Mouse (Mus musculus): ENCODE data around the gene Scn2a. TPM values are rescaled to one million over a fixed set of nuclear protein-coding genes. Genes with fewer than 3 reads are reported as not detected.

Gene Scn2a
- total and polyA plus RNA-seq, 3 experiments: 0.59 to 4.8 (median 2.3) TPM

- Histone ChIP-seq H3K4me2 (ENCODE audit: insufficient read depth, low read depth, poor library complexity, severe bottlenecking) (no peak overlapping the region), H3K9me3 (replicated peaks; ENCODE audit: low read length) (no peaks in the 10 kb centered on the region), H3K9ac (ENCODE audit: insufficient read depth, low read depth) (no peak overlapping the region), H3K79me2 (replicated peaks; ENCODE audit: control insufficient read depth, extremely low read depth, insufficient read depth, poor library complexity, severe bottlenecking) (no peaks in the 10 kb centered on the region), H3K36me3 (replicated peaks in 1 of 2; ENCODE audit: control insufficient read depth in 1 of 2, insufficient read depth in 1 of 2, low read length in 1 of 2) (no peaks in the 10 kb centered on the region), H3K27me3 (replicated peaks) (no peaks in the 10 kb centered on the region), H3K27ac (ENCODE audit: insufficient read depth, low read depth) (no peak overlapping the region), H3K4me3 (replicated peaks in 1 of 3; ENCODE audit: low read depth in 2 of 3, low read length in 2 of 3, poor library complexity in 1 of 3) (no peak overlapping the region), H3K4me1 (ENCODE audit: control insufficient read depth in 1 of 2, insufficient read depth in 2 of 2) (no peaks in the 10 kb centered on the region)
- in situ Hi-C loops (cut with MboI; ENCODE audit: low pct_ligation_motif_present, low pct_unique_long_range_greater_than_20kb, low sequenced_read_pairs) (no loop called here), dilution Hi-C loops (cut with MboI; ENCODE audit: extremely low pct_ligation_motif_present, extremely low pct_unique_long_range_greater_than_20kb, low sequenced_read_pairs) (no loop called here)
- no peak for DNase-seq (ENCODE audit: extremely low read depth)
- TF ChIP-seq JUND (conservative IDR thresholded peaks at IDR 0.05; ENCODE audit: low read depth, low read length): no peak
- no peak for TF ChIP-seq CTCF (conservative IDR thresholded peaks at IDR 0.05 in 1 of 2, IDR thresholded peaks at IDR 0.05 in 1 of 2; ENCODE audit: low read depth in 2 of 2, low read length in 2 of 2)
- TF ChIP-seq USF1 (IDR thresholded peaks at IDR 0.05; ENCODE audit: low read depth, low read length): no peak
- TF ChIP-seq BHLHE40 (IDR thresholded peaks at IDR 0.05; ENCODE audit: low read depth, low read length): no peak
- no peak for TF ChIP-seq ETS1 (conservative IDR thresholded peaks at IDR 0.05; ENCODE audit: low read depth, low read length)
- no peak for TF ChIP-seq PAX5 (IDR thresholded peaks at IDR 0.05; ENCODE audit: low read length)
- TF ChIP-seq UBTF (IDR thresholded peaks at IDR 0.05; ENCODE audit: low read depth, low read length): no peak
- TF ChIP-seq MAX (IDR thresholded peaks at IDR 0.05; ENCODE audit: low read length): no peak
- TF ChIP-seq POLR2AphosphoS2 (IDR thresholded peaks at IDR 0.05; ENCODE audit: low read depth, low read length): no peak
- no peak for TF ChIP-seq MXI1 (IDR thresholded peaks at IDR 0.05; ENCODE audit: low read depth, low read length)
- no peak for TF ChIP-seq TCF12 (IDR thresholded peaks at IDR 0.05; ENCODE audit: low read depth, low read length)
- TF ChIP-seq E2F4 (IDR thresholded peaks at IDR 0.05; ENCODE audit: insufficient replicate concordance, low read depth, low read length): no peak
- TF ChIP-seq EP300 (IDR thresholded peaks at IDR 0.05; ENCODE audit: low read length): no peak
- no peak for TF ChIP-seq SIN3A (IDR thresholded peaks at IDR 0.05; ENCODE audit: low read length)
- no peak for TF ChIP-seq NRF1 (IDR thresholded peaks at IDR 0.05; ENCODE audit: low read depth, low read length)
- no peak for TF ChIP-seq MYC (IDR thresholded peaks at IDR 0.05; ENCODE audit: low read depth, low read length)
- no peak for TF ChIP-seq TBP (conservative IDR thresholded peaks at IDR 0.05; ENCODE audit: low read depth, low read length)
- TF ChIP-seq SMC3 (IDR thresholded peaks at IDR 0.05; ENCODE audit: low read depth, low read length): no peak
- TF ChIP-seq ZKSCAN1 (IDR thresholded peaks at IDR 0.05; ENCODE audit: borderline replicate concordance, low read depth, low read length): no peak
- TF ChIP-seq JUN (IDR thresholded peaks at IDR 0.05; ENCODE audit: insufficient read depth, low read depth, low read length): no peak
These were observed 70.0 kb downstream of the Scn2a start for GRCm38 (mm10) chr2:65690456-65691184.

GRCm38 (mm10) chr2:65694485-65694884 lies 73.9 kb downstream of the Scn2a start:
- DNase-seq (ENCODE audit: extremely low read depth): no peak
- no peak overlapping the region for H3K4me3 ChIP-seq (replicated peaks in 1 of 3; ENCODE audit: low read depth in 2 of 3, low read length in 2 of 3, poor library complexity in 1 of 3)
- H3K4me2 ChIP-seq (ENCODE audit: insufficient read depth, low read depth, poor library complexity, severe bottlenecking): no peak overlapping the region
- no peaks in the 10 kb centered on the region for H3K79me2 ChIP-seq (replicated peaks; ENCODE audit: control insufficient read depth, extremely low read depth, insufficient read depth, poor library complexity, severe bottlenecking)
- in situ Hi-C loops (cut with MboI; ENCODE audit: low pct_ligation_motif_present, low pct_unique_long_range_greater_than_20kb, low sequenced_read_pairs) (no loop called here), dilution Hi-C loops (cut with MboI; ENCODE audit: extremely low pct_ligation_motif_present, extremely low pct_unique_long_range_greater_than_20kb, low sequenced_read_pairs) (no loop called here)
- TF ChIP-seq SIN3A (IDR thresholded peaks at IDR 0.05; ENCODE audit: low read length) (no peak), EP300 (IDR thresholded peaks at IDR 0.05; ENCODE audit: low read length) (no peak), NRF1 (IDR thresholded peaks at IDR 0.05; ENCODE audit: low read depth, low read length) (no peak), USF2 (conservative IDR thresholded peaks at IDR 0.05; ENCODE audit: low read depth, low read length) (no peak), ZKSCAN1 (IDR thresholded peaks at IDR 0.05; ENCODE audit: borderline replicate concordance, low read depth, low read length) (no peak), ZC3H11A (IDR thresholded peaks at IDR 0.05; ENCODE audit: low read depth, low read length) (no peak)
- no peak overlapping the region for H3K9ac ChIP-seq (ENCODE audit: insufficient read depth, low read depth)
- H3K27me3 ChIP-seq (replicated peaks): no peaks in the 10 kb centered on the region
- no peaks in the 10 kb centered on the region for H3K9me3 ChIP-seq (replicated peaks; ENCODE audit: low read length)
- H3K4me1 ChIP-seq (ENCODE audit: control insufficient read depth in 1 of 2, insufficient read depth in 2 of 2): no peaks in the 10 kb centered on the region
- no peak overlapping the region for H3K27ac ChIP-seq (ENCODE audit: insufficient read depth, low read depth)
- H3K36me3 ChIP-seq (replicated peaks in 1 of 2; ENCODE audit: control insufficient read depth in 1 of 2, insufficient read depth in 1 of 2, low read length in 1 of 2): no peaks in the 10 kb centered on the region
